Mouse (Mus musculus): ENCODE data around the gene Rnase4. TPM values are rescaled to one million over a fixed set of nuclear protein-coding genes. Genes with fewer than 3 reads are reported as not detected.

Gene Rnase4
- polyA plus RNA-seq (2014; fragmentation: Illumina TruSeq; extraction: RNeasy Lipid Tissue Mini Kit (QIAGEN cat#74804); ENCODE audit: low replicate concordance), result 270 TPM

GRCm38 (mm10) chr14:51090921-51091900 lies at the start of gene Rnase4, which contains the start of gene Ang:
Gene Rnase4 (plus strand): TSS chr14:51091077.
Gene Ang (plus strand): TSS chr14:51091150.

DNA sequence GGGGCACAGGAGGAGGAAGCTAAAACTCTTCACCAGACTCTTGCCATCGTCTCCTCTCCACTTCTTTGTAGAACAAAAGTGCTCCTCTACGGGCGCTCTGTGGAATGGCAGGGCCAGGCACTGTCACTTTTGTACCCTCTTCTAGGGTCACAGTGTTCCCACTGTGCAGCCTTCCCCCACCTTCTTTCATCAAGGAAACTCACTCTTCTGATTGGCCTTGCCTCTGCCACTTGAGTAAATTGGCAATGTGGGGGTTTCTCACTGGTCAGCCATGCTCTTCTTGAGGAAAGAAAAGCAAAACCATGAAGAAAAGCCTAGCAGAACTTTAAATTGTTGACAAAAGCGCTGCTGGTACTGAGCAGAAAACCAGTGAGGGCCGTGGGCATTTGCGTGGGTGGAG lies 49.1 kb upstream of the Rnase4 start, which contains the start of gene Rnase9:
Gene Rnase9 (minus strand): TSS at position 101 of the 400 bp plus-strand sequence.

GRCm38 (mm10) chr14:51050063-51050462 lies 40.8 kb upstream of the Rnase4 start, which contains the start of gene Rnase11:
Gene Rnase11 (minus strand): TSS chr14:51050163.

GRCm38 (mm10) chr14:51057401-51057831 lies 33.5 kb upstream of the Rnase4 start, which contains the start of gene Rnase12:
Gene Rnase12 (minus strand): TSS chr14:51057661.

DNA sequence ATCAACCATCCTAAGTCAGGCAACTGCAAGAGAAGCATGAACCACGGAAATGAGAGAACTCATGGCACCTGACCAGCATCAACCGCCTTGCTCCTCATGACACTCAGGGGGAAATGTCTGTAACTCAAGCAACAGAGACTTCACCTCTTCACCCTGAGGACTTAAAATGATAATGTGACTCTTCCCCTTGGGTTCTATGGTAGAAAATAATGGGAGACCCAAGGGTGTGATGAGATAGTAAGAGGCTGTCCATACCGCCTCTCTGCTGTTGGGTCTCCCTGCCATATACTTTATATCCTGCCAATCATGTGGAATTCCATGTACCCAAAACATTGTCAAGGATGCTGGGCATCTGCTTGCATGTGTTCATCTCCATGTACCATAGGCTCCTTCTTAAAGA lies 16.5 kb upstream of the Rnase4 start, which contains the start of gene Olfr750:
Gene Olfr750 (minus strand): TSS at position 101 of the 400 bp plus-strand sequence.

GRCm38 (mm10) chr14:51113916-51114560 lies 23.2 kb downstream of the Rnase4 start, which contains the start of gene Eddm3b:
Gene Eddm3b (plus strand): TSS chr14:51114426.

DNA sequence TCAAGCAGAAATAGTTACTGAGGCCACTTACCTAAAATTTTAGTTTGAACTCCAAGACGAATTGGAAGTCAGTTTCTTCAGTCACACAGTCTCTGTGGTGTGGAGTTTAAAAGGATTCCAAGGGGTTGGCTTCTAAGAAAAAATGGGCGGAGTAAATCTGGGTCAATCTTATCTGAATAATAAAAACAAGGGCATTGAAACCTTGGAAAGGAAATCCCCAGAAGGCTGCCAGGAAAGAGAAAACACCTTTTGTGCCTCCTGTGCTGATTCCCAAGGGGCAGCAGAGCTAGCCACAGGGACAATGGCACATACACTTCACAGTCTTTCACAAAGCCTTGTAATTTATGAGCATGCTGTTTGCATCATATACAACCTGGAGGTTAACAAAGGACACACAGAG lies 55.8 kb downstream of the Rnase4 start, which contains the start of gene Rnase1:
Gene Rnase1 (minus strand): TSS at position 101 of the 400 bp plus-strand sequence.

Other genes with a start within 250 kb of the Rnase4 start
- 55.9 TPM for gene Tep1, start 220.5 kb upstream of the Rnase4 start, polyA plus RNA-seq (2014; fragmentation: Illumina TruSeq; extraction: RNeasy Lipid Tissue Mini Kit (QIAGEN cat#74804); ENCODE audit: low replicate concordance)
- 5.5 TPM for gene Klhl33, start 193.6 kb upstream of the Rnase4 start, polyA plus RNA-seq (2014; fragmentation: Illumina TruSeq; extraction: RNeasy Lipid Tissue Mini Kit (QIAGEN cat#74804); ENCODE audit: low replicate concordance)
- 6.3 TPM for gene Osgep, start 166.2 kb upstream of the Rnase4 start, polyA plus RNA-seq (2014; fragmentation: Illumina TruSeq; extraction: RNeasy Lipid Tissue Mini Kit (QIAGEN cat#74804); ENCODE audit: low replicate concordance)
- gene Apex1, start 166.1 kb upstream of the Rnase4 start, polyA plus RNA-seq (2014; fragmentation: Illumina TruSeq; extraction: RNeasy Lipid Tissue Mini Kit (QIAGEN cat#74804); ENCODE audit: low replicate concordance), result 6.1 TPM
- gene Pip4p1, start 160.2 kb upstream of the Rnase4 start, polyA plus RNA-seq (2014; fragmentation: Illumina TruSeq; extraction: RNeasy Lipid Tissue Mini Kit (QIAGEN cat#74804); ENCODE audit: low replicate concordance), result 9.2 TPM
- 250 TPM for gene Pnp, start 160.0 kb upstream of the Rnase4 start, polyA plus RNA-seq (2014; fragmentation: Illumina TruSeq; extraction: RNeasy Lipid Tissue Mini Kit (QIAGEN cat#74804); ENCODE audit: low replicate concordance)
- gene Gm49342, start 146.6 kb upstream of the Rnase4 start, polyA plus RNA-seq (2014; fragmentation: Illumina TruSeq; extraction: RNeasy Lipid Tissue Mini Kit (QIAGEN cat#74804); ENCODE audit: low replicate concordance), result not detected
- gene Pnp2, start 135.1 kb upstream of the Rnase4 start, polyA plus RNA-seq (2014; fragmentation: Illumina TruSeq; extraction: RNeasy Lipid Tissue Mini Kit (QIAGEN cat#74804); ENCODE audit: low replicate concordance), result 51.2 TPM
- gene Rnase10, start 83.3 kb upstream of the Rnase4 start, polyA plus RNA-seq (2014; fragmentation: Illumina TruSeq; extraction: RNeasy Lipid Tissue Mini Kit (QIAGEN cat#74804); ENCODE audit: low replicate concordance), result not detected
- gene Rnase9, start 49.2 kb upstream of the Rnase4 start, polyA plus RNA-seq (2014; fragmentation: Illumina TruSeq; extraction: RNeasy Lipid Tissue Mini Kit (QIAGEN cat#74804); ENCODE audit: low replicate concordance), result not detected
- not detected for gene Rnase11, start 40.9 kb upstream of the Rnase4 start, polyA plus RNA-seq (2014; fragmentation: Illumina TruSeq; extraction: RNeasy Lipid Tissue Mini Kit (QIAGEN cat#74804); ENCODE audit: low replicate concordance)
- not detected for gene Rnase12, start 33.4 kb upstream of the Rnase4 start, polyA plus RNA-seq (2014; fragmentation: Illumina TruSeq; extraction: RNeasy Lipid Tissue Mini Kit (QIAGEN cat#74804); ENCODE audit: low replicate concordance)
- not detected for gene Olfr750, start 16.6 kb upstream of the Rnase4 start, polyA plus RNA-seq (2014; fragmentation: Illumina TruSeq; extraction: RNeasy Lipid Tissue Mini Kit (QIAGEN cat#74804); ENCODE audit: low replicate concordance)
- gene Ang, start 73 bp downstream of the Rnase4 start, polyA plus RNA-seq (2014; fragmentation: Illumina TruSeq; extraction: RNeasy Lipid Tissue Mini Kit (QIAGEN cat#74804); ENCODE audit: low replicate concordance), result 15.4 TPM
- not detected for gene Eddm3b, start 23.3 kb downstream of the Rnase4 start, polyA plus RNA-seq (2014; fragmentation: Illumina TruSeq; extraction: RNeasy Lipid Tissue Mini Kit (QIAGEN cat#74804); ENCODE audit: low replicate concordance)
- gene Rnase6, start 32.8 kb downstream of the Rnase4 start, polyA plus RNA-seq (2014; fragmentation: Illumina TruSeq; extraction: RNeasy Lipid Tissue Mini Kit (QIAGEN cat#74804); ENCODE audit: low replicate concordance), result 16.6 TPM
- gene Rnase1, start 55.7 kb downstream of the Rnase4 start, polyA plus RNA-seq (2014; fragmentation: Illumina TruSeq; extraction: RNeasy Lipid Tissue Mini Kit (QIAGEN cat#74804); ENCODE audit: low replicate concordance), result 1,041 TPM
- gene Rnase2b, start 71.2 kb downstream of the Rnase4 start, polyA plus RNA-seq (2014; fragmentation: Illumina TruSeq; extraction: RNeasy Lipid Tissue Mini Kit (QIAGEN cat#74804); ENCODE audit: low replicate concordance), result not detected
- gene Ang2, start 108.1 kb downstream of the Rnase4 start, polyA plus RNA-seq (2014; fragmentation: Illumina TruSeq; extraction: RNeasy Lipid Tissue Mini Kit (QIAGEN cat#74804); ENCODE audit: low replicate concordance), result not detected
- not detected for gene Ear14, start 112.3 kb downstream of the Rnase4 start, polyA plus RNA-seq (2014; fragmentation: Illumina TruSeq; extraction: RNeasy Lipid Tissue Mini Kit (QIAGEN cat#74804); ENCODE audit: low replicate concordance)
- gene Rnase2a, start 165.0 kb downstream of the Rnase4 start, polyA plus RNA-seq (2014; fragmentation: Illumina TruSeq; extraction: RNeasy Lipid Tissue Mini Kit (QIAGEN cat#74804); ENCODE audit: low replicate concordance), result not detected